Mouse (Mus musculus) liver, embryonic 14.5 days (tissue): ENCODE data around the gene Rims1. TPM values are rescaled to one million over a fixed set of nuclear protein-coding genes. Genes with fewer than 3 reads are reported as not detected.

Experiments
- ATAC-seq: fragments of 200-750 bp; cut with Nextera tagmentation; 2 replicates; pipeline ENCODE4 v1.8.0; 2017; ENCODE audit warnings: moderate number of reproducible peaks, mild to moderate bottlenecking, moderate library complexity; ENCODE audit not compliant: insufficient read depth
- DNase-seq, 3 experiments: peaks; one replicate each; pipeline ENCODE4 v3.0.0-alpha.2; 2012 to 2013; ENCODE audit warnings: low read depth in 3 of 3, low spot score in 3 of 3
- H3K27ac ChIP-seq: fragments of 300-500 bp; sonication (generic); 2 replicates; pipeline ENCODE4 v1.5.1; 2014; ENCODE audit warnings: moderate library complexity, mild to moderate bottlenecking, control low read depth, inconsistent platforms
- H3K27me3 ChIP-seq: fragments of 300-500 bp; sonication (generic); 2 replicates; pipeline ENCODE4 v1.6.1; 2014; ENCODE audit warnings: mild to moderate bottlenecking, low read length, moderate library complexity; ENCODE audit not compliant: control insufficient read depth, insufficient read depth
- H3K36me3 ChIP-seq: fragments of 300-500 bp; sonication (generic); replicated peaks from 2 replicates; pipeline ENCODE4 v1.6.1; 2014; ENCODE audit warnings: low read depth; ENCODE audit not compliant: control insufficient read depth, insufficient read depth
- H3K4me1 ChIP-seq, 2 experiments: fragments of 200-500 bp in 1 of 2; fragments of 300-500 bp in 1 of 2; sonication (generic) in 1 of 2; replicated peaks; 2 replicates each; pipeline ENCODE4 v1.6.1; 2012 to 2014; ENCODE audit warnings: antibody characterized with exemption in 1 of 2, inconsistent platforms in 1 of 2, low read length in 1 of 2; ENCODE audit not compliant: control insufficient read depth in 2 of 2, insufficient read depth in 2 of 2
- H3K4me2 ChIP-seq: fragments of 300-500 bp; sonication (generic); 2 replicates; pipeline ENCODE4 v1.6.1; 2014; ENCODE audit warnings: low read depth, mild to moderate bottlenecking, control low read depth, moderate library complexity
- H3K4me3 ChIP-seq, 2 experiments: fragments of 200-500 bp in 1 of 2; fragments of 300-500 bp in 1 of 2; sonication (generic) in 1 of 2; 2 replicates each; pipeline ENCODE4 v1.5.1; 2012 to 2014; ENCODE audit warnings: low read depth in 2 of 2, low read length in 2 of 2, mild to moderate bottlenecking in 2 of 2, control low read depth in 1 of 2, inconsistent platforms in 1 of 2, moderate library complexity in 1 of 2; ENCODE audit not compliant: insufficient read depth in 1 of 2
- H3K9ac ChIP-seq: fragments of 300-500 bp; sonication (generic); replicated peaks from 2 replicates; pipeline ENCODE4 v1.6.1; 2014; ENCODE audit warnings: mild to moderate bottlenecking, control low read depth, moderate library complexity
- H3K9me3 ChIP-seq: fragments of 300-500 bp; sonication (generic); 2 replicates; pipeline ENCODE4 v1.6.1; 2016; ENCODE audit warnings: low read length, mixed read lengths; ENCODE audit not compliant: control insufficient read depth
- CTCF ChIP-seq: IDR thresholded peaks from 2 replicates; pipeline ENCODE4 v1.5.1; 2016; ENCODE audit warnings: antibody characterized with exemption, low read depth, control low read depth
- EP300 ChIP-seq: IDR thresholded peaks from 2 replicates; pipeline ENCODE4 v1.6.1; 2016; ENCODE audit warnings: antibody characterized with exemption, low read depth
- WGBS: fragments of 180-500 bp; shearing (Covaris S2); extraction: QIAGEN DNeasy Blood & Tissue Kit; methylation state at CpG from one replicate; pipeline ENCODE4 v1.1.7; 2014; ENCODE audit not compliant: insufficient replicate concordance; 5-methylcytosine and 5-hydroxymethylcytosine counted together
- polyA plus RNA-seq, 2 experiments: library from polyadenylated mRNA; depleted of rRNA in 1 of 2; stranded (reverse) in 1 of 2; unstranded in 1 of 2; fragments of >200 nt; fragmentation: Nextera tagmentation in 1 of 2; extraction: Ambion mirVana in 1 of 2; gene quantifications; 2 replicates each; pipeline versions ENCODE4 v1.2.1 to v1.2.3; 2012 to 2014

Rims1 gene
- polyA plus RNA-seq, 2 experiments, result 0.02 TPM; not detected in 1

- no peak overlapping the region for H3K9ac ChIP-seq
- peaks cover 15% of the 10 kb centered on the region for H3K27me3 ChIP-seq
- DNase-seq, result no peak
- TF ChIP-seq EP300, result no peak
- TF ChIP-seq CTCF, result no peak
- WGBS, result 35% methylated on average over 2 of the region's 2 CpGs
- no peaks in the 10 kb centered on the region for H3K4me1 ChIP-seq
- ATAC-seq, result no peak
- no peak overlapping the region for H3K4me2 ChIP-seq
- no peaks in the 10 kb centered on the region for H3K9me3 ChIP-seq
- no peaks in the 10 kb centered on the region for H3K36me3 ChIP-seq
- no peak overlapping the region for H3K4me3 ChIP-seq
- no peak overlapping the region for H3K27ac ChIP-seq
Measured at GRCm38 (mm10) chr1:22803471-22803870, 2.3 kb downstream of the Rims1 start.

- no peak overlapping the region for H3K4me2 ChIP-seq
- peaks cover 2% of the 10 kb centered on the region for H3K27me3 ChIP-seq
- 63% methylated on average over 5 of the region's 5 CpGs for WGBS
- DNase-seq, result no peak
- ATAC-seq, result no peak
- TF ChIP-seq EP300 (no peak), CTCF (no peak)
- no peaks in the 10 kb centered on the region for H3K4me1 ChIP-seq
- H3K4me3 ChIP-seq, result no peak overlapping the region
- H3K9me3 ChIP-seq, result no peaks in the 10 kb centered on the region
- no peak overlapping the region for H3K9ac ChIP-seq
- H3K36me3 ChIP-seq, result no peaks in the 10 kb centered on the region
- H3K27ac ChIP-seq, result no peak overlapping the region
Measured at GRCm38 (mm10) chr1:22800276-22800675, 5.5 kb downstream of the Rims1 start.

GRCm38 (mm10) chr1:22797091-22797490, 8.7 kb downstream of the Rims1 start:
- Histone ChIP-seq H3K4me1 (no peaks in the 10 kb centered on the region), H3K27ac (no peak overlapping the region), H3K36me3 (no peaks in the 10 kb centered on the region), H3K27me3 (no peaks in the 10 kb centered on the region), H3K9ac (no peak overlapping the region), H3K4me2 (no peak overlapping the region), H3K9me3 (no peaks in the 10 kb centered on the region), H3K4me3 (no peak overlapping the region)
- no peak for DNase-seq
- TF ChIP-seq EP300, result no peak
- no peak for TF ChIP-seq CTCF
- no peak for ATAC-seq
- 44% methylated on average over 5 of the region's 5 CpGs for WGBS

GRCm38 (mm10) chr1:22789391-22789909, 16.3 kb downstream of the Rims1 start:
- no peak for TF ChIP-seq CTCF
- no peak for TF ChIP-seq EP300
- Histone ChIP-seq H3K4me1 (no peaks in the 10 kb centered on the region), H3K36me3 (no peaks in the 10 kb centered on the region), H3K27me3 (no peaks in the 10 kb centered on the region), H3K4me2 (no peak overlapping the region), H3K27ac (no peak overlapping the region), H3K9ac (no peak overlapping the region), H3K9me3 (no peaks in the 10 kb centered on the region), H3K4me3 (no peak overlapping the region)
- ATAC-seq (no peak), DNase-seq (no peak)
- WGBS, result 37% methylated on average over 7 of the region's 7 CpGs

GRCm38 (mm10) chr1:22787616-22788015, 18.2 kb downstream of the Rims1 start:
- DNase-seq (no peak), ATAC-seq (no peak)
- TF ChIP-seq CTCF (no peak), EP300 (no peak)
- H3K9me3 ChIP-seq, result no peaks in the 10 kb centered on the region
- H3K4me3 ChIP-seq, result no peak overlapping the region
- no peaks in the 10 kb centered on the region for H3K36me3 ChIP-seq
- 76% methylated on average over 5 of the region's 5 CpGs for WGBS
- H3K27ac ChIP-seq, result no peak overlapping the region
- no peak overlapping the region for H3K4me2 ChIP-seq
- H3K4me1 ChIP-seq, result no peaks in the 10 kb centered on the region
- H3K9ac ChIP-seq, result no peak overlapping the region
- no peaks in the 10 kb centered on the region for H3K27me3 ChIP-seq
